Mouse (Mus musculus) heart, adult 18-20 months (tissue): ENCODE data around the gene Clmn. TPM values are rescaled to one million over a fixed set of nuclear protein-coding genes. Genes with fewer than 3 reads are reported as not detected.
A peak's percentile ranks its signal among the peaks of the same experiment; 100 is the strongest.
"Not testable (repeated sequence)": the region's sequence is repeated elsewhere in the genome, so short reads cannot be mapped to it uniquely, and the experiment has no call there.

Experiments used
- DNase-seq, 2 experiments: peaks; one replicate each; pipeline ENCODE4 v3.0.0; 2021 to 2022; ENCODE audit warnings: mixed read lengths in 1 of 2
- total RNA-seq, 2 experiments: library from RNA; stranded (reverse); gene quantifications; 2 replicates each; pipeline ENCODE4 v1.2.3; 2021

Clmn gene
- total RNA-seq, 2 experiments from 2014 or later, result 1.9 to 2.9 TPM

DNA sequence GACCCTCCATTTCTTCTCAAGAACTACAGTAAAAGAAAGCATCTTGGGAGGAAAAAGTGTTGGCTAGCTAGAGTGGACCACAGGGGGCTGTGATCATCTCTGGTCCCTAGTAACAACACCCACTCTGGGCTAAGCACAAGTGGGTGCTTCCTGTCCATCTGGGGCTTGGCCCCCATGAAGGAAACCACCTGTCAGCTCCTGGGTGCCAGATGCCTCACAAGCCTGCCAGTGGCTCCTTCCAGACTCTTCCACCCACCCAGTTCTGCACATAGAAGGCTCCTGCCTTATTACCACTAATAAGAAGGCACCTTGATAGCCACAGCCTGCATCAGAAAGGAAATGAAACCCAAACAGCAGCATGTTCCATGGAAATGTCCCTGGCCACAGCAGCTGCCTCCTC is 26.4 kb downstream of the Clmn start:
- DNase-seq, result no peak

DNA sequence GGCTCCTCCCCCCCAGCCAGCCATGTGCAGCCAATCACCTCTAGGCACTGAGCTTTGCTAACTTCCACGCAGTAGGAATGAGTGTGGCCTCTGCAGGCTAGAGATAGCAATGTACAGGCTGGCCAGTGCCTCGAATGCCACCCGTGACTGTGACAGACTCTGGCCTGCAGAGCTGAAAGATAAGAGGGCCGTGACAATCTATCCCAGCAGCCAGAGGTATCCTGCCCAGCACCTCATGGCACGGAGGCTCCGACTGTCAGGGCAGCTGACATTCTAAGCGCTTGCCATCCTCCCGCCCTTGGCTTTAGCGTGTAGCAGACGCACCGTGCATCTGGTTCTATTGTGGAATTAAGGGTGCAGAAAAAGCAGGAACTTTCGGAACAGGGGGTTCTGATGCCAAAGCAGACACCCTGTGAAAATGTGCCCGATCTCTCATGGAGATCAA is 26.9 kb downstream of the Clmn start:
- no peak for DNase-seq

DNA sequence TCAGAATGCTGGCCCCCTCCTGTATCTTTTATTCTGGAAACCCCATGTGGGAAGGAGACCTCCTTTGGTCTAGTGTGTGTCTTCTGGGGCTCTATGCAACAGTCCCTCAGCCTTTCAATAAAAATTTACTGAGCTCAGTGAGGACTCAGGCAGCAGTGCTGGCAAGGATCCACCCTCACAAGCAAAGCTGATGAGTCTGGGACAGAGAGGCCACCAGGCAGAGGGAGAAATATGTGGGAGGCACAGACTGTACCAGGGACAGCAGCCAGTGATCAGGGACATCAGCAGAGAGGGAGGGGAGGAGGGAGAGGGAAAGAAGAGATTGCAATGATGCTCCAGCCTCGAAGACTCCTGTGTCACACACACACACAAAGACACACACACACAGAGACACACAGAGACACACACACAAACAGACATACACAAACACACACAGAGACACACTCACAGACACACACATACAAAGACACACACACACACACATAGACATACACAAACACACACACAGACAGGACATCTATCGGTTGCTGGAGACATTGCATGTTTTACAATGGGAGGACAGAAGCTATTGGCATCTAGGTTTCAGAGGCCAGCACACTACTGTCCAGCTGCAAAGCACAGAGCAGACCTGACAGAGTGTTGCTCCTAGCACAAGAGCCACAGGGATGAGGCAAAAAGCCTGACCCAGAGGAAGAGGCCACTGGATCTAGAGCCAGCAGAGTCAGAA is 27.6 kb downstream of the Clmn start:
- DNase-seq, result no peak

DNA sequence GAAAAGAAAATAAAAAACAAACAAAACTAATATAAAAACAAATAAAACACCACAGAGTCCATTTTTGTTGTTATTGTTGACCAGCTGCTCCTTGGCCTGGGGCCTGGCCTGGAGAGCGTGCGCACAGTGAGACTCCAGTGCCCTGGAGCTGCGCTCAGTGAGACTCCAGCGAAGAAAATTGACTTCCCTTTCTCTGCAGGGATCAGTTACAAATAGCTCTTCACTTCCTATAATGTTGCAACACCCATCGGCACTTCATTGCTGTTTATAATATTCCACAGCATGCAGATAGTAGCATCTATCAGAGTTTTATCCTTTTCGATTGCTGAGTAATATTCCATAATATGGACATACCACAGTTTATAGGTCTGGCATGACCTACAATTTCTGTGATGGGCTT is 28.6 kb downstream of the Clmn start:
- DNase-seq, result no peak

DNA sequence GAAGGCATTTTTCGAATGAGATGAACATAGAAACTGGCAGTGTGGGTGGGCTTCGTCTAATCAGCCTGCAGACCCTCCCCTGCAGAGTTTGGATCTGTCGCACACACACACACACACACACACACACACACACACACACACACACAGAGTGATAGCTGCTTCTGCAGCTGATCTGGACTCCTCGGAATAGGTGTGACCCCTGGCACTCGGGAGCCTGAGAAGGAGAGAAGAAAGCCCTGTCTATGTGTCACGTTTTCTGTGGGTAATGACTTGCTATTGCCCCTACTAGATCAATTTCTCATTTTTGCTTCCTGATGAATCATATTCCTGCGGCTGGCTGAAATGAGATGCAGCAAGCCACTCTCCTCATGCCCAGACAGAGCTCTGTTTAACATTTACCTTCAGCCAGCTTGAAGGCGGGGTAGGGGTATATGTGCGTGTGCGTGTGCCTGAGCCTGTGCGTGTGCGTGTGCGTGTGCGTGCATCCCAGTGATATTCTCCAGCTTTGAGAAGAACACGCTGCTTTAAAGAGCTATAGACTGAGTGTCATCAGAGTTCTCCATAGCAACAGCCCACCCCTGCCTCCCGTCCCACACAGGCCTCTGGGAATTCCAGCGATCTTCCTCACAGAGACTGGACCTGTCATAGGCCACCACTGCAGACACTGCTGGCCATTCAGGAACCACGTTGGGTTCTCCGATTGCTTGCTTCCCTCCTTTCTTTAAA is 29.3 kb downstream of the Clmn start:
- DNase-seq, result no peak

DNA sequence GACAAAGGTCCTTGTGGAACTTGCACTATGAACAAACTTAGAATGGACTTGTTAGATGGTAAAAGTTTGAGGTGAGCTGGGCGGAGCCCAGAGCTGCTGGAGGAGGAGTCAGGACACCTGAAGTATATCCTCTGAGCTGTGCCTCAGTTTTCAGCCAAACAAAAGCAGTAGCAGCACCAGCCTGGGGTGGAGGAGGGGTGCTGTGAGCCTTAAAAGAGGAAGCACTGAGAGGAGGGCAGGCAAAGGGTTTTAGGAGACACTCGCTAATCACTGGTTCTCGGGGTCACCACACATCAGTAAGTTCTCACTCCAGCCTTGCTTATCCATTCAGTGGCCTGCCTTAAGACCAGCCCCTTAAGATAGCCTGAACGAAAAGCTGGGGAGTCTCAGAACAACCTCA is 30.1 kb downstream of the Clmn start:
- no peak for DNase-seq

DNA sequence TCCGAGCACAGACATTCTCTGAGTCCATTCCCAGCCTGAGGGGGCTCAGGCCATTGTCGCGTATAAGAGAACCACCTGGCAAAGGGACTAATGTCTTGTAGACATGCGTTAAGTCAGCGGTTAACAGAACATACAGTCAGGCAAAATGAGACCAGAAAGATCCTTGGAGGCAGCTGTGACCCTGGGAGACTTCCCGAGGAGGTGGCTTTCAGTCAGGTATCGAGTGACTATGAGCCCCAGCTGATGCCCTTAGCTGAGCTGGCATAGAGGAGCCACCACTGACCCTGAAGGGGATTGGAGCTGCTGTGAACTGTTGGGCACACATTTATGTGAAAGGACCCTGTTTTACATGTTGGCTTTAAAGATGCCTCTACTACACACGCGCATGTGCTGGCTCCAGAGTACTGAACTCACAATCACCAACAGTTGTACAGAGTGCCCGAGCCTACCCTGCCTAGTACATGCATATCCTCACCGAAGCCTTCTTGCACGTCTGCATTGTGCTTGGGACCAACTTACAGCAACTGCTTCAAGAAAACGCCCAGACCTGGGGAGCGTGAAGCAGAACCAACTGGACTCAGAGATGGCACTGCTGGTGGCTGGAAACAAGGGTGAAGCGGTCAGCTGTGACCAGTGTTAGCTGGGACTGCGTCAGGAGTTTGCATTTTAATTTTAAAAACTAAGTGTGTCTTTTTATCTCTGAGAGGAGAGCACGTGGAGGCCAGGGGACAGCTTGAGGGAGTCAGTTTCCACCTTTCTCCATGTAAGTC is 34.0 kb downstream of the Clmn start:
- DNase-seq, result no peak

DNA sequence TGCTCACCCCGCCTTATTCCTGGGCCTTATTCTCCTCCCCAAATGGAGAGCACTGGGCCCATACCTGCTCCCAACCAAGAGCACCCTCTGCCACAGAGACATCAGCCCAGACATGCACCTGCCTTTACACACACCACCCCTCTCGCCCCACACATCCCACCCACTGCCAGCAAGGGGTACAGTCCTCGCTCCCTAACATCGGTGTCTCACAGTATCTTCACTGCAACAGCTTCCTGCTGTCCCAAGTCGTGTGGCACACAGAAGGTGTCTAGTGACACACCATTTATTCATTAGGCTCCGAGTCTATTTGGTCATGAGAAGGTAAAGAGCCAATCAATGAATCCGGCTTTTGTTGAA is 34.6 kb downstream of the Clmn start:
- no peak for DNase-seq

DNA sequence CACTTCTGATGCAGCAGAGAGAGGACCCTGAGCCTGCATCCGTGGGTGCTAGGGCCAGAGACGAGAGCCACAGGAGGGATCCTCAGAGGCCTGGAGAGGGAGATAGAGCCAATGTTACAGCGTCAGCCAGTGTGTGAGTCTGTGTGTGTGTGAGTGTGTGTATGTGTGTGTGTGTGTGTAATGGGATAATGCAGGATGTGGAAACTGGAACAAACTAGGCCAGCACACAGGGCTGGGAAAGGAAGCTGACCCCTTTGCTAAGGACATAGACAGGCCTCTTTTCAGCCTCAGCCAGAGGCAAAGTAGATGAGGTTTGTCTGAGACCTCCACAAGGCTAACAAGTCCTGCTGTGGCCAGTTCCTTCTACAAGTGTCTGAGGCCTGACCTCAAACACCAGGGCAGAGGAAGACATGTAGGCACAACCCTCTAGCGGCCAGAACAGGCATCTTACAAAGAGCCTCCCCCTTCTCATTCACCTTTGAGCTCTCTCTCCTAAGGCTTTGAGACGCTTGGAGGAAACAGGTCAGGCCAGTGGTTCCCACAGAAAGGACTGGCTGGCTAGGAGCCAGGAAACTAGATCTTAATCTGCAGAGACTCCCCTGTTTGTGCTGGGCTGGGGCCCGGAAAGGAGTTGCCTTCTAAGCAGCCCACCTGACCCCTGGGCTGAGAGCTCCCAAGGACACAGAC is 35.1 kb downstream of the Clmn start:
- peak; percentile 74 to 87 for DNase-seq

DNA sequence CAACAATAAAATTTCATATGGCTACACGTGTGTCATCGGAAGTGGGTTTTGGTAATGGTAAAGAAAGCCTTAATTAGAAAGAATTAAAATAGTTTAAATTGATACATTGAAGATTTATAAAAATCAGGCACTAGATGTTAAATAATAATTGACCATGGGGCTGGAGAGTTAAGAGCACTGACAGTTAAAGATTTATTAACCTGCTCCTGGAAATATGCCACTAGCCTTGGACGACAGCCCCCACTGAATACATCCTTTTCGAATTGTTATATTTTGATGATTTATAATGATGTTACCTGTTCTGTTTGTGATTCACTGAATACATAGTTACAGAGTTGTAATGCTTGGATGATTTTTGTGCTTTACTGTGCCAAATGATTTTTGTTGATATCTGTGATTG is 35.9 kb downstream of the Clmn start:
- DNase-seq, result not testable (repeated sequence)

DNA sequence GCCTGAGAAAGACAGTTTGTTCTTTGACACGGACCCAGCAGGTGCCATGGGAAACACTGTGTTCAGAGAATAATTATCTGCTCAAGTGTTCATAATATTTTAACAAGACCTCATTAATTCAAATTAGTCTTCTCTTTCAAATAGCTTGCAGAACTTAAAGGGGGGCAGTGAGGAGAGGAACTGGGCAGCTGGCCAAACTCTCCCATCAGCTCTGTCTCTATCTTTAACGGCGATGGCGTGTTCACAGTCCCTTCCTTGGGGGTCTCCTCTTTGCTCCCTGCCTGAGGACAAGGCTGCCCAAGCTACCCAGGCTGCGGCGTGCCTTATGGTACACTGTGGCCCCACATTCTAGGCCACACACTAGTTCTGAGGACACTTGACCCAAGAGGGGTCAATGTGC is 37.2 kb downstream of the Clmn start:
- no peak for DNase-seq

DNA sequence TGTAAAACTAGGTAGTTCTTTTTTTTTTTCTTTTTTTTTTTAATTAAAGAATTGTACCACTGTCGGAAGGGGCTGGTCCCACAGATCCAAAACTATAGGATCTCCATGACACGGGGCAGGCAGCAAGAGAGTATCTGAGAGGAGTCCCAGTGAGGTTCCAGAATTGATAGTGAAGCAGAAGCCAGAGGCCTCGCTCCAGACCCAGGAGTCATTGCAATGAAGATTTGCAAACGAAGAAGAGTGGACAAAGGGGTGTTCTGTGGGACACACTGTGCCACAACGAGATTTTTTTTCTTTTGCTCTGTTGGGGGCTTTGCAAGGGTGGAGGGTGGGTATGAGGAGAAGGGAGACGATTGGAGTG is 40.0 kb downstream of the Clmn start:
- no peak for DNase-seq

DNA sequence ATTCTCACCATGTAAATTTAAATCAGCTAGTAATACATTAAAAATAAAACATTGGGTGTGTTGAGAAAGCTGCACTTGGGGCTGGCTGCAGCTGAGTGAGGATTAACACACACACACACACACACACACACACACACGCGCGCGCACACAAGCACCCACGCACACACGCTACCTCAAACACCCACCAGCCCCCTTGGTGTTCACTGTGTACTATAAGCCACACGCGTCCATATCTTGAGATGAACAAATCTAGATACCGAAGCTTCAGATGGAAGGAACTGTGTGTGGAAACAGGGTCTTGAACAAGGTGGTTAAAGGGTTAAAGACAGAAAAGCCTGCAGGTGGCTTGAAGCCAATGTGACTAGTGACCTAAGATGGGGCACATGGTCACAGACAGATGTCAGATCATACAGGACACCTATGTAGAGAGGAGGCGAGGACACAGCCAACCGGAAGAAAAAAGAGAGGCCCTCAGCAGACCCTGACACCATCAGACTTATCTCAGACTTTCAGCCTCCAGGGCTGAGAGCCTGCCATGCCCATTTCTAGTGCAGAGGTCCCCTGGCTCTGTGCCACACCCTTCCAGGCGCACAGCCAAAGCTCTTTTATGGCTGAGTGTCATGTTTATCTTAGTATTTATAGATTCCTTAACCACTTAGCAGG is 40.5 kb downstream of the Clmn start:
- peak; percentile 82 to 87 for DNase-seq

DNA sequence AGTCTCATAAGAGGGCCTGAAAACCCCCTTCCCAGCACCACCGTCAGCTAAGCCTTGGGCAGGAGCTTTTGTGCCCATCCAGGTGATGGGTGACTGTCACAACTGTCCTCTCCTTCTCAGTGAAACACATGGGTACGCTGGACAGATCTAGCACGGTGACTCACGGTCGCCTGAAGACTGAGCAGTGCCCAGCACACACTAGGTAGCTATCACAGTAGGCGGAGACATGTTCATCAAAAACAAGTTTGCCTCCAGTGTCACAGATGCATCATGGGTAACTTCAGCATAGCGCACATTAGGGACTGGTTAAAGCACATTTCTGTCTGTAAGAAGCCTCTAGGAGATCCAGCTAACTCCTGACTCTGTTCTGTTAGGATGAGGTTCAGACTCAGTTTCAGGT is 41.2 kb downstream of the Clmn start:
- DNase-seq, result no peak

DNA sequence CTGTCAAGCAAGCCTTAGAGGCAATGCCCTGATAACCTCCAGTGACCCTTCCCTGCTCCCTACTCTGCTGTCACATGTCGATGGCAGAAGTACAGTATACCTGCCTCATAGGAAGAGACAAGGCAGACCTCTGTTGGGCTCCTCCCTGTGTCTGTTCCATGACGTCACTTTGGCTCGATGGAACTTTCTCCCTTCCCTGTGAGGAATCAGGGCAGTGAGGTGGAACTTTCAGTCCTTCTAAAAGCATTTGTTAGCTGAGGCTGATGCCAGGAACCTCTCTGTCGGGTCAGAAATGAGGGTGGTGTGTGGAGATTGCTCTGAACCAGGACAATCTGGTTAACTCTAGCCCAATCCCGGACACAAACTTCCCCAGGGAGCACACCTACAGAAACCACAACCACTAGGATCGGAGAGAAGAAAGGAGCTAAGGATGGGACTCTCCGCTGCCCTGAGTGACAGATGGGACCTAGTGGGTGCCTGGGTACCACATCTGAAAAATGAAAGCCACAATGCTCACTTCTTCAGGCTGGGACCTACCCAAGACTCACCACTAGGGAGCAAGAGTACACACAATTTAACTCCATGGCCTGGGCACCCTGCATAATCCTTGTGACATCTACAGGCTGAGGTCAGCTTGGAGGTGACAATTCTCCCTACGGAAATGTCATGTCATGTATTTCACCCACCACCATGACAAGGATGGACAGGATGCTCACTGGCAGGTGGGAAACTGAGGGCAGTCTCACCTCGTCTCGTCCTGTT is 41.9 kb downstream of the Clmn start:
- no peak for DNase-seq

DNA sequence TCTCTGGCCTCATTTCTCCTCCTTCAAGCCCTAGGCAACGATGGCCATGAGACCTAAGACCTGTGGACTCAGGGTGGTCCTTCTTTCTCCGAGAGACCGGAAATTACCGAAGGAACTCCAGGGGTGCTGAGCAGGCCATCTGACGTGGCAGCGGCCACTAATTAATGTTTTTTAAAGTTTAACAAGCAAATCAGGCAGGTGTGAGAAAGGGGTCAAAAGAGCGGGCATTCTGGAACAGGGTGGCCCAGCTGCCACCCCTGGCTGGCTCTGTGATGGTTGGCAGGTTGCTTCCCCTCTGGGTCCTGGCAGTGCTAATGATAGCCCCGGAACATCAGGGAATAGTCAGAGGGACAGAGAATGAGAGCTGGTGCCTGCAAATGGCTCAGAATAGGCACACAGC is 42.7 kb downstream of the Clmn start:
- DNase-seq, result no peak

DNA sequence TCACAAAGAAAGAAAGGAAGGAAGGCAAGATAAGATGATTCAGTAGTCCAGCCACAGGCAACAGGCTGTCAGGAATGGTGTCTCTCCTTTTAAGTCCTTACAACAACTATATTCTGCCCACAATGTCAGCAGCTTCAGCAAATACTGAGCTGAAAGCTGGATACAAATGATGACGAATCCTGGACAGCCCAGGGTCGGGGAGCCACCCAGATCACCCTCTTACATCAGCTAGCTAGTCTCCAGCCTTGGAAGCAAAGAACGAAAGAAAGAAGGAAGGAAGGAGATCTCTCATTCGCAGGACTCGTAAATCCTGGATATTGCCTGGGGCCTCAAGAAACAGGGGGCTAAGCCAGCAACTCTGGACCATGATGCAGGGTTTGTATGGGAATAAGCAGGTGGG is 44.8 kb downstream of the Clmn start:
- no peak for DNase-seq

DNA sequence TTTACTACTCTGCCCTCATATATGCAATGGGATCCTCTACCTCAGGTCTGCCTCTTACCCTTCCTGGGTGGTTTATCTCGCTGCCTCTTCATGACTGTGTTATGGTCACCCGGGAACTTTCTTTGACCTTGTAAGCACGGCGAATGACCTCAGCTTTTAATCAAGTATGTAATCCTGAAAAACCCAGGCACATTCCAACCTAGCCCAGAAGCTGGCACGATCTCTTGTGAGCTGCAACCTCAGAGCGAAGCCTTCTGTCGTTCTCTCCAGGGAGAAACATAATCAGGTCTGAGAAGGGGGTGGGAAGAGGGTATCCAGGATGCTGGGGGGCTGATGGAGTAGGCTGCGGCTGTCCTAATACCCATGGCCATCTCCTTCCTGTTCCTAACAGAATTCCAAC is 45.8 kb downstream of the Clmn start:
- DNase-seq, result no peak

DNA sequence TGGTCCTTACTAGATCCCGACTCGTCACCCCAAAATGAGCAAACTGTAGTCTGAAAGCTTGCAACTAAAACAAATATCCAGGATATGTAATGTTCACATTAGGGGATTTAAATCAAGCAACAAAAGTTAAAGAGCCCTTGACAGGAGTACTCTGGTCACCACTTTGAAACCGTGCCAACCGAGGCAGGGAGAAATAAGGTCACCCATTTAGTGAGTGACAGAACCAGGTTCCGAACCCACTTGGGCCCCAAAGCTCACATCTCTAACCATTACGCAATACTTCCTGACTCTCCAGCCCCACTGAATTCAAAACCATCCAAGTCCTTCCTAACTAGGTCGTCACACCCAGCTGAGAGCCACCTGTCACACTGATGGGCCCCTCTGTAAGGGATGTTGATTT is 46.8 kb downstream of the Clmn start:
- DNase-seq, result no peak

DNA sequence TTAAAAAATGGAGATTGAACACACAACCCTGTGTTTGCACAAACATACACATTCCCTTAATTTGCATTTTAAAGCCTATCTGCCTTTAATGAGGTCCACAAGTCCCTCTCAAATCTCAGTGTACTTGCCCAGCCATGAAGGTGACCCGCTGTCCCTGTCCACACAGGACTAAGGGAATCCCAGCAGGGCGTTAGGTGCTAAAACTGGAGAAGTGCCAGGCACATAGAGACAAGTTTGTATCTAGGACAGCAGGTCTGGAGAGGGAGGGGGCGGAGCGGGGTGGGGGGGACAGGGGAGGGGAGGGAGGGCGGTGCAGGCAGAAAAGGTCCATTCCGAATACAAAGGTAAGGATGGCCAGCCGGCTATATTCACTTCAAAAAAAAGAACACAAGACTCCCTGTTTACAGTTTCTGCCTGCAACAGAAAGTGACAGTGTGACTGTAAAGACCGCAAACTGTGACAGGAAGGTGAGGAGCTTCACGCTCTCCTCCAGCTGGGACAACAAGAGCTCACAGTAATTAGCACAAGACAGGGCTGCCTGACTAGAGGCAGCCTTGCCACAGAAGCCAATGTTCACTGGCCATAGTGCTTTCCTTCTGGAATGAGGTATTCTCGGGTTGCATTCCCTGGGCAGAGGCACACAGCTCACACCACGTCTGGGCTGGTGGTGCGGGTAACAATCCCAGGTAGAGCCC is 47.6 kb downstream of the Clmn start:
- DNase-seq, result peak; percentile 46 to 67

DNA sequence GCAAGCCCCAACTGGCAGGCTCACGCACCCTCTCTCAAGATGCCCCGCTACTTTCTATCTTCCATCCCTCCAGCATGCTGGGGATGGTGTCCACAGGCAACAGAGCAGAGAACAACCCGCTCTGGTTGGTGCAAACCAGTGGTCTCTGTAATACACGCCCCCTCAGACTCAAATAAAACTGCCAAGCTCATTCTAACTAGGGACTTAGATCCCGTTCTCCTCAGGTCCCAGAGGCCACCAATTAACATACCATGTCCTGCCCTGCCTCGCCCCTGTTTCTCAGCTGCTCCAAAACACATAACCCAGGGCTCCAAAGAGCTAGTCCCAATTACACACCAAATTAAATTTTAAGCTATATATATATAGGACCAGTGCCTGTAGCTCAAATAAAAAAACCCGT is 50.6 kb downstream of the Clmn start:
- DNase-seq, result no peak
